Mouse (Mus musculus): Measurements from ENCODE around the gene Tmem151b.

- TF ChIP-seq POLR2A (IDR thresholded peaks at IDR 0.05; ENCODE audit: extremely low read depth, insufficient read depth, low read length) (no peak), CTCF (IDR thresholded peaks at IDR 0.05; ENCODE audit: low read depth, low read length) (no peak)
Observed at GRCm38 (mm10) chr17:45538394-45538793, 11.1 kb downstream of the Tmem151b start.

Data from liver, adult 2 months (tissue).